Mouse (Mus musculus) stomach, embryonic 16.5 days (tissue): Measurements from ENCODE around the gene Khsrp. TPM values are rescaled to one million over a fixed set of nuclear protein-coding genes. Genes with fewer than 3 reads are reported as not detected.
"Not testable (repeated sequence)": the region's sequence is repeated elsewhere in the genome, so short reads cannot be mapped to it uniquely, and the experiment has no call there.

Source experiments
- ATAC-seq: fragments of 200-750 bp; cut with Nextera tagmentation; 2 replicates; pipeline ENCODE4 v1.8.0; 2017; ENCODE audit warnings: moderate number of reproducible peaks, moderate TSS enrichment; ENCODE audit not compliant: insufficient read depth, low FRiP score
- H3K27ac ChIP-seq: fragments of 300-500 bp; sonication (generic); 2 replicates; pipeline ENCODE4 v1.5.1; 2014; ENCODE audit warnings: low read length
- H3K27me3 ChIP-seq: fragments of 300-500 bp; sonication (generic); 2 replicates; pipeline ENCODE4 v1.6.1; 2014; ENCODE audit warnings: low read length, control low read depth, mixed read lengths; ENCODE audit not compliant: control insufficient read depth, insufficient read depth
- H3K36me3 ChIP-seq: fragments of 300-500 bp; sonication (generic); 2 replicates; pipeline ENCODE4 v1.6.1; 2014; ENCODE audit warnings: low read length; ENCODE audit not compliant: control insufficient read depth, insufficient read depth
- H3K4me1 ChIP-seq: fragments of 300-500 bp; sonication (generic); 2 replicates; pipeline ENCODE4 v1.6.1; 2014; ENCODE audit warnings: low read length, control low read depth, mixed read lengths; ENCODE audit not compliant: control insufficient read depth, insufficient read depth
- H3K4me2 ChIP-seq: fragments of 300-500 bp; sonication (generic); 2 replicates; pipeline ENCODE4 v1.6.1; 2014; ENCODE audit warnings: low read depth, low read length, mixed read lengths
- H3K4me3 ChIP-seq: fragments of 300-500 bp; sonication (generic); replicated peaks from 2 replicates; pipeline ENCODE4 v1.5.1; 2014; ENCODE audit warnings: mild to moderate bottlenecking, low read length
- H3K9ac ChIP-seq: fragments of 300-500 bp; sonication (generic); 2 replicates; pipeline ENCODE4 v1.6.1; 2014; ENCODE audit warnings: low read length
- H3K9me3 ChIP-seq: fragments of 300-500 bp; sonication (generic); replicated peaks from 2 replicates; pipeline ENCODE4 v1.6.1; 2016; ENCODE audit warnings: low read length, control low read depth; ENCODE audit not compliant: control insufficient read depth
- WGBS: fragments of 180-500 bp; shearing (Covaris S2); extraction: QIAGEN DNeasy Blood & Tissue Kit; methylation state at CpG from one replicate; pipeline ENCODE4 v1.1.7; 2014; 5-methylcytosine and 5-hydroxymethylcytosine counted together
- polyA plus RNA-seq: library from polyadenylated mRNA; unstranded; fragments of >200 nt; fragmentation: Nextera tagmentation; extraction: Ambion mirVana; gene quantifications from 2 replicates; pipeline ENCODE4 v1.2.1, GENCODE M21; 2015

Khsrp gene
- polyA plus RNA-seq, 1 experiment from 2014 or later = 20.1 TPM

GRCm38 (mm10) chr17:57062011-57062521 lies 30.7 kb upstream of the Khsrp start:
- WGBS = 1% methylated on average over 39 of the region's 39 CpGs
- H3K27me3 ChIP-seq = peaks cover 18% of the 10 kb centered on the region
- ATAC-seq = peak; percentile 74

GRCm38 (mm10) chr17:57061069-57061468 lies 29.7 kb upstream of the Khsrp start:
- H3K4me1 ChIP-seq = peaks cover 12% of the 10 kb centered on the region; the same call in 1 of the 2 replicates
- peak overlapping the region; percentile 94 for H3K4me2 ChIP-seq
- H3K27ac ChIP-seq = peak overlapping the region; percentile 72; the same call in 1 of the 2 replicates
- H3K36me3 ChIP-seq = no peaks in the 10 kb centered on the region
- no peak overlapping the region for H3K9ac ChIP-seq
- no peaks in the 10 kb centered on the region for H3K9me3 ChIP-seq
- peak overlapping the region; percentile 78 for H3K4me3 ChIP-seq
- peaks cover 18% of the 10 kb centered on the region for H3K27me3 ChIP-seq
- WGBS = 33% methylated on average over 10 of the region's 10 CpGs
- ATAC-seq = no peak

More at GRCm38 (mm10) chr17:57062011-57062521, 30.7 kb upstream of the Khsrp start:
- Histone ChIP-seq H3K4me3 (peak overlapping the region; percentile 60), H3K36me3 (no peaks in the 10 kb centered on the region), H3K9me3 (no peaks in the 10 kb centered on the region), H3K9ac (peak overlapping the region; percentile 75), H3K4me2 (peak overlapping the region; percentile 49), H3K27ac (peak overlapping the region; percentile 90), H3K4me1 (peaks cover 12% of the 10 kb centered on the region; the same call in 1 of the 2 replicates)

- H3K27ac ChIP-seq = peak overlapping the region; percentile 87
- under 1% methylated on average over 44 of the region's 44 CpGs for WGBS
- peak overlapping the region; percentile 78 for H3K4me3 ChIP-seq
- peaks cover 12% of the 10 kb centered on the region; the same call in 1 of the 2 replicates for H3K4me1 ChIP-seq
- H3K9ac ChIP-seq = peak overlapping the region; percentile 61
- H3K36me3 ChIP-seq = no peaks in the 10 kb centered on the region
- no peaks in the 10 kb centered on the region for H3K9me3 ChIP-seq
- peaks cover 18% of the 10 kb centered on the region for H3K27me3 ChIP-seq
- H3K4me2 ChIP-seq = peak overlapping the region; percentile 94
- ATAC-seq = peak; percentile 86
Measured at GRCm38 (mm10) chr17:57060231-57060801, 29.0 kb upstream of the Khsrp start.

- Histone ChIP-seq H3K4me2 (peak within 1 kb of the TSS; percentile 94), H3K27me3 (peaks cover 18% of the 10 kb centered on the region), H3K4me1 (peaks cover 12% of the 10 kb centered on the region; the same call in 1 of the 2 replicates), H3K36me3 (no peaks in the 10 kb centered on the region), H3K9ac (peak within 1 kb of the TSS; percentile 86), H3K9me3 (no peaks in the 10 kb centered on the region), H3K4me3 (peak within 1 kb of the TSS; percentile 78), H3K27ac (peak within 1 kb of the TSS; percentile 87)
- under 1% methylated on average over 42 of the region's 45 CpGs for WGBS
- ATAC-seq = peak; percentile 44; the same call in 1 of the 2 replicates
Measured at GRCm38 (mm10) chr17:57059486-57059977, 28.2 kb upstream of the Khsrp start, which contains the start of gene Slc25a23. TSS of gene Slc25a23 (minus strand) at chr17:57059863.

GRCm38 (mm10) chr17:57058891-57059485 lies 27.7 kb upstream of the Khsrp start, which contains the start of gene Crb3:
TSS of gene Crb3 (plus strand) at chr17:57059105.
- H3K27me3 ChIP-seq = peaks cover 18% of the 10 kb centered on the region
- no peak for ATAC-seq
- peak within 1 kb of the TSS; percentile 64 for H3K27ac ChIP-seq
- no peaks in the 10 kb centered on the region for H3K9me3 ChIP-seq
- H3K36me3 ChIP-seq = no peaks in the 10 kb centered on the region
- H3K9ac ChIP-seq = peak within 1 kb of the TSS; percentile 86
- peak within 1 kb of the TSS; percentile 94 for H3K4me2 ChIP-seq
- H3K4me3 ChIP-seq = peak within 1 kb of the TSS; percentile 78
- 1% methylated on average over 19 of the region's 22 CpGs for WGBS
- H3K4me1 ChIP-seq = peaks cover 12% of the 10 kb centered on the region; the same call in 1 of the 2 replicates

- no peak for ATAC-seq
- H3K9ac ChIP-seq = no peak overlapping the region
- no peaks in the 10 kb centered on the region; the same call in 1 of the 2 replicates for H3K27me3 ChIP-seq
- no peak overlapping the region for H3K4me3 ChIP-seq
- H3K36me3 ChIP-seq = peaks cover 3% of the 10 kb centered on the region; the same call in 1 of the 2 replicates
- WGBS = 78% methylated on average over 3 of the region's 3 CpGs
- H3K4me1 ChIP-seq = peaks cover 12% of the 10 kb centered on the region; the same call in 1 of the 2 replicates
- no peak overlapping the region for H3K4me2 ChIP-seq
- no peak overlapping the region for H3K27ac ChIP-seq
- no peaks in the 10 kb centered on the region for H3K9me3 ChIP-seq
Measured at GRCm38 (mm10) chr17:57056246-57056645, 24.9 kb upstream of the Khsrp start.

GRCm38 (mm10) chr17:57051679-57052078 lies 20.4 kb upstream of the Khsrp start:
- not testable (repeated sequence) for H3K9me3 ChIP-seq, H3K4me1 ChIP-seq, H3K9ac ChIP-seq, H3K27me3 ChIP-seq, H3K4me2 ChIP-seq, ATAC-seq, H3K27ac ChIP-seq, H3K4me3 ChIP-seq, H3K36me3 ChIP-seq
- WGBS = 84% methylated on average over 4 of the region's 4 CpGs

GRCm38 (mm10) chr17:57048816-57049215 lies 17.5 kb upstream of the Khsrp start:
- H3K4me1 ChIP-seq = no peaks in the 10 kb centered on the region
- ATAC-seq = no peak

GRCm38 (mm10) chr17:57047406-57047805 lies 16.1 kb upstream of the Khsrp start:
- Histone ChIP-seq H3K4me3 (no peak overlapping the region), H3K4me2 (no peak overlapping the region), H3K9ac (no peak overlapping the region), H3K27ac (no peak overlapping the region), H3K27me3 (no peaks in the 10 kb centered on the region), H3K4me1 (no peaks in the 10 kb centered on the region), H3K36me3 (peaks cover 3% of the 10 kb centered on the region; the same call in 1 of the 2 replicates), H3K9me3 (no peaks in the 10 kb centered on the region)
- WGBS = 38% methylated on average over 5 of the region's 5 CpGs
- no peak for ATAC-seq

More at GRCm38 (mm10) chr17:57048816-57049215, 17.5 kb upstream of the Khsrp start:
- Histone ChIP-seq H3K36me3 (peaks cover 3% of the 10 kb centered on the region; the same call in 1 of the 2 replicates), H3K4me3 (no peak overlapping the region), H3K9me3 (no peaks in the 10 kb centered on the region), H3K4me2 (no peak overlapping the region), H3K27me3 (no peaks in the 10 kb centered on the region), H3K27ac (no peak overlapping the region), H3K9ac (no peak overlapping the region)
- WGBS = 90% methylated on average over 3 of the region's 3 CpGs
